Mouse (Mus musculus) MEL (cell line): ENCODE data around the gene Tlcd2.

ENCODE experiments used
- BHLHE40 ChIP-seq: IDR thresholded peaks from 2 replicates; pipeline ENCODE4 v1.6.1; 2012; ENCODE audit warnings: low read depth, mild to moderate bottlenecking, inconsistent platforms, low read length, improper control_type of control experiment, borderline replicate concordance
- GATA1 ChIP-seq: IDR thresholded peaks from 2 replicates; pipeline ENCODE4 v1.6.1; 2011; ENCODE audit warnings: low read depth, low read length, improper control_type of control experiment
- HCFC1 ChIP-seq: IDR thresholded peaks from 2 replicates; pipeline ENCODE4 v1.6.1; 2012; ENCODE audit warnings: low read depth, mild to moderate bottlenecking, inconsistent platforms, low read length, improper control_type of control experiment, moderate library complexity
- JUND ChIP-seq: IDR thresholded peaks from 2 replicates; pipeline ENCODE4 v1.6.1; 2011; ENCODE audit warnings: low read depth, mild to moderate bottlenecking, improper control_type of control experiment, low read length
- MEF2A ChIP-seq: IDR thresholded peaks from 2 replicates; pipeline ENCODE4 v1.6.1; 2014; ENCODE audit warnings: low read depth, mild to moderate bottlenecking, inconsistent platforms, low read length, improper control_type of control experiment; ENCODE audit not compliant: poor library complexity, insufficient replicate concordance, severe bottlenecking; ENCODE audit errors: extremely low read depth
- POLR2A ChIP-seq, 2 experiments: IDR thresholded peaks; 2 replicates each; pipeline ENCODE4 v1.6.1; 2011 to 2012; ENCODE audit warnings: low read length in 2 of 2, mild to moderate bottlenecking in 2 of 2, control low read depth in 1 of 2, improper control_type of control experiment in 1 of 2, low read depth in 1 of 2, moderate library complexity in 1 of 2; ENCODE audit not compliant: control insufficient read depth in 1 of 2, insufficient read depth in 1 of 2, poor library complexity in 1 of 2
- SMC3 ChIP-seq: IDR thresholded peaks from 2 replicates; pipeline ENCODE4 v1.6.1; 2011; ENCODE audit warnings: low read depth, low read length, improper control_type of control experiment
- USF1 ChIP-seq: IDR thresholded peaks from 2 replicates; pipeline ENCODE4 v1.6.1; 2014; ENCODE audit warnings: low read depth, mild to moderate bottlenecking, inconsistent platforms, low read length, improper control_type of control experiment, moderate library complexity
- ZKSCAN1 ChIP-seq: IDR thresholded peaks from 2 replicates; pipeline ENCODE4 v1.6.1; 2012; ENCODE audit warnings: low read depth, mild to moderate bottlenecking, inconsistent platforms, low read length, improper control_type of control experiment, moderate library complexity

DNA sequence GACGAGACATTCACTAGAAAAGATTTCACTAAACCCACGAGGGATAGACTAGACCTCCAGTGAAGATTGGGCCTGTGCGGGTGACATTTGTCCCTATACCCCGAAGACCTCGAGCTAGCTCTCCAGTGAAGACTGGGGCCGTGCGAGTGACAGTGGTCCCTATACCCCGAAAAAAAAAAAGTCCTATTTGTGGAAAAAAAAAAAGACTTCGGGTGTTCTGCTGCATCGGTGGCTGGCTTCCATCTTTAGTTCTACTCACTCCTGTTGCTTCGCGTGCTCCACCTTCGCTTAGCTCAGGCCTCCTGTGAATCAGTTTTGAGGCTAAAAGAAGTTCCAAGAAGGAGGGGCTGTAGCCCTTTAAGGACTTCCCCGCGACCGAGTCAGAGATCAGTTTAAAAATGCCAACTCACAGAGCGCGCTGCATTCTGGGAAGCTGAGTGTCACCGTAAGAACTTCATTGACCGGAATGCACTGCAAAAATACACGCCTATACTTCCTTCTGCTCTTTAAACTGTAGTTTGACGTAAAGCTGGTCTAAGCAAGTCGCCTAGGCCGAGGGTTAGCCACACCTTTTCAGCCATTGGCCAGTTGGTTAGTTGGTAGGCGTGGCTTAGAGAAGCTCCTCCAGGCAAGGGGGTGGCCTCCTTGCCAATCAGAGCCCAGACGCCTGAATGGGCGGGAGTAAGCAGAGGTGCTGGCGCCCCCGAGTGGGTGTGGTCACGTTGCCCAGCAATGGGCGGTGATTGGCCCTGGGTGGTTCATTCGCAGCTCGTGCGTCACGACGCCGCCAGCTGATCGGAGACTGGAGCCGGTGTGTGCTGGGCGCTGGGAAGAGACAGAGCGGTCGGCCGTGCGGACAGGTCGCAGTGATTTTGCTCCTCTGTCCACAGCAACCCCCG lies at the start of gene Tlcd2:
- TF ChIP-seq HCFC1 (peak; percentile 97), POLR2A (IDR thresholded peaks at IDR 0.05; ENCODE audit: control insufficient read depth in 1 of 2, insufficient read depth in 1 of 2, low read depth in 1 of 2, low read length in 2 of 2, poor library complexity in 1 of 2) (peak in 1 of 2 experiments; percentile 82; a peak in 3 of 4 replicates), SMC3 (no peak), USF1 (peak; percentile 96), JUND (no peak), BHLHE40 (no peak), ZKSCAN1 (no peak), MEF2A (no peak), GATA1 (peak; percentile 19; the same call in 1 of the 2 replicates)
